Mouse (Mus musculus) left cerebral cortex, postnatal 4 days (tissue): ENCODE measurements around the gene Vipr1. TPM values are rescaled to one million over a fixed set of nuclear protein-coding genes. Genes with fewer than 3 reads are reported as not detected.

ENCODE experiments used
- DNase-seq: peaks from one replicate; pipeline ENCODE4 v3.0.0-alpha.2; 2022
- intact Hi-C: fragments of 180-260 bp; cut with DNase I; formaldehyde crosslinking; loops from one replicate; pipeline ENCODE4 v1.15.1; 2025
- total RNA-seq, 2 experiments: library from RNA; stranded (reverse); gene quantifications; 2 replicates each; pipeline ENCODE4 v1.2.3; 2021

The Vipr1 gene
- total RNA-seq, 2 experiments from 2014 or later = 3.1 to 5.5 TPM

GRCm38 (mm10) chr9:121632891-121633290, 9.6 kb upstream of the Vipr1 start:
- DNase-seq = no peak
- intact Hi-C loops = no loop called here

- intact Hi-C loops = no loop called here
Observed at GRCm38 (mm10) chr9:121633306-121633705, 9.2 kb upstream of the Vipr1 start.

GRCm38 (mm10) chr9:121635835-121636576, 6.5 kb upstream of the Vipr1 start:
- DNase-seq = no peak
- intact Hi-C loops = no loop called here

More at GRCm38 (mm10) chr9:121633306-121633705, 9.2 kb upstream of the Vipr1 start:
- DNase-seq = no peak

GRCm38 (mm10) chr9:121639790-121640189, 2.7 kb upstream of the Vipr1 start:
- intact Hi-C loops = no loop called here
- peak; percentile 56 for DNase-seq

- peak; percentile 21 for DNase-seq
- intact Hi-C loops = no loop called here
Observed at GRCm38 (mm10) chr9:121641235-121641915, 1.1 kb upstream of the Vipr1 start.

- peak; percentile 93 for DNase-seq
- intact Hi-C loops = no loop called here
Observed at GRCm38 (mm10) chr9:121642001-121642400, 515 bp upstream of the Vipr1 start, which contains the start of gene Lyzl4. Gene Lyzl4, minus strand, starts transcription at chr9:121642096.

- intact Hi-C loops = no loop called here
- DNase-seq = no peak
Observed at GRCm38 (mm10) chr9:121644855-121645254, 2.3 kb downstream of the Vipr1 start.

GRCm38 (mm10) chr9:121647026-121647425, 4.5 kb downstream of the Vipr1 start:
- intact Hi-C loops = no loop called here
- DNase-seq = no peak

GRCm38 (mm10) chr9:121653668-121654067, 11.2 kb downstream of the Vipr1 start:
- DNase-seq = no peak

GRCm38 (mm10) chr9:121656322-121656721, 13.8 kb downstream of the Vipr1 start:
- intact Hi-C loops = no loop called here

More at GRCm38 (mm10) chr9:121653668-121654067, 11.2 kb downstream of the Vipr1 start:
- intact Hi-C loops = no loop called here

GRCm38 (mm10) chr9:121657143-121657542, 14.6 kb downstream of the Vipr1 start:
- DNase-seq = no peak
- intact Hi-C loops = no loop called here

More at GRCm38 (mm10) chr9:121656322-121656721, 13.8 kb downstream of the Vipr1 start:
- DNase-seq = no peak

GRCm38 (mm10) chr9:121658248-121658647, 15.7 kb downstream of the Vipr1 start:
- intact Hi-C loops = no loop called here
- no peak for DNase-seq

GRCm38 (mm10) chr9:121659791-121660190, 17.3 kb downstream of the Vipr1 start:
- intact Hi-C loops = no loop called here
- DNase-seq = no peak

- intact Hi-C loops = no loop called here
- DNase-seq = no peak
Observed at GRCm38 (mm10) chr9:121663467-121663866, 21.0 kb downstream of the Vipr1 start.

- DNase-seq = no peak
Observed at GRCm38 (mm10) chr9:121664104-121664503, 21.6 kb downstream of the Vipr1 start.

GRCm38 (mm10) chr9:121666957-121667630, 24.6 kb downstream of the Vipr1 start:
- intact Hi-C loops = no loop called here
- DNase-seq = peak; percentile 90

More at GRCm38 (mm10) chr9:121664104-121664503, 21.6 kb downstream of the Vipr1 start:
- intact Hi-C loops = no loop called here

GRCm38 (mm10) chr9:121667822-121668221, 25.3 kb downstream of the Vipr1 start:
- DNase-seq = no peak
- intact Hi-C loops = no loop called here

GRCm38 (mm10) chr9:121669348-121669791, 26.9 kb downstream of the Vipr1 start:
- peak; percentile 76 for DNase-seq
- intact Hi-C loops = no loop called here

GRCm38 (mm10) chr9:121671300-121671699, 28.8 kb downstream of the Vipr1 start:
- intact Hi-C loops = no loop called here
- peak; percentile 41 for DNase-seq

GRCm38 (mm10) chr9:121672311-121672710, 29.8 kb downstream of the Vipr1 start:
- no peak for DNase-seq
- intact Hi-C loops = no loop called here

- DNase-seq = no peak
- intact Hi-C loops = no loop called here
Observed at GRCm38 (mm10) chr9:121673716-121674115, 31.2 kb downstream of the Vipr1 start.
